Mouse (Mus musculus): ENCODE data around the gene Rcsd1. TPM values are rescaled to one million over a fixed set of nuclear protein-coding genes. Genes with fewer than 3 reads are reported as not detected.
"Not testable (repeated sequence)": the region's sequence is repeated elsewhere in the genome, so short reads cannot be mapped to it uniquely, and the experiment has no call there.

Rcsd1 gene
- polyA plus RNA-seq, 1 experiment = 6.8 TPM

DNA sequence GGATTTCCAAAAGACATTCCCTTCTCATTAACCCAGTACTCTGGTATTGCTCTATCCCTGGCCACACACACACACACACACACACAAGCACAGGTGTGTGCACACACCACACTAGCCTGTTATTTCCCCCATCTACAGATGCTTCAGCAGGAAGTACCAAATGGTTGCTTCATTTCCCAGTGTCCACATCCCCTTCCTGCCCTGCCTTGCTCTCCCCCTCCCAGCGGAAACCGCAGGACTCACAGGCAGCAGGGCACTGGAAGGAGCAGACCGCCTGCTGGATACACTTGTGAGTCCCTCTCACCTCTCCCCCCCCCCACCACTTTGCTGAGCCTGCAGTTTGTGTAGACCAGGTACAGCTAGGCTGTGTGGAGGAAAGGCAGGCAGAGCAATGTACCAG, 18.0 kb downstream of the Rcsd1 start:
- DNase-seq (ENCODE audit: extremely low spot score in 1 of 2, low spot score in 1 of 2) = no peak

DNA sequence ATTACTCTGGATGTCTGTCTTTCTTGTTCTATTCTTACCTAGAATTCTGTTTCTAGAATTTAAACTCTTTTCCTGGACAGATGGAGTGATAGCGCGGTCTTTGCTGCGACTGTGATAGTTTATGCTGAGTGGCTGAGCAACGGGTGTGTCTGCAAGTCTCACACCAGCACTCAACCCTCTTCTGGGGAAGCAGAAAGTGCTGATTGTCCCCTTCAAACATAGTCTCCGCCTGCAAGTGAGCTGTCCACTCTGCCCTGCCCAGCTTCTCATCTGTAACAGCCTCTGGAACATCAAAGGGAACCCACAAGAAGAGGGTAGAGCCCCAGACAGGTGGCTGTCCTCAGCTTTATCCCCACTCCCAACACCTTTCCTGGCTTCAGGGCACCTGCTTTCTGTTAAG, 19.7 kb downstream of the Rcsd1 start:
- DNase-seq (ENCODE audit: extremely low spot score in 1 of 2, low spot score in 1 of 2) = no peak

DNA sequence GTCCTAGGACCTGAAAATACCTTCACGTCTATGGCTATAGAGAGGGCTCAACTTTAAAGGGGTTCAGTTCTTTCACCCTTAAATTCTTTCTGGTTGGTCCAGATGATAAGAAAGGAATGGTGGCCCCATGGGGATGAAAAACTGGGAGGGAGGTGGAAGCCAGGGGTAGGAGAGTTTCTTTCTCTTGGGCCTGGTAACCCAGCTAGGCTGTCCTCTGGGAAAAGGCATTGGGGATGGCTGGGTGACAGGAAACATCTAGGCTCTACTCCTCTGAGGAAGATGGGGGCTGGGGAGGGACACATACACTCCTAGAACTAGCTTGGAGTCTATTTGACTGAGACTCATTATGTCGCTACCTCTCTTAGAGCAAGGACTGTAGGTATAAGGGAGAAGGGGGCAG, 21.7 kb downstream of the Rcsd1 start:
- no peak for DNase-seq (ENCODE audit: extremely low spot score in 1 of 2, low spot score in 1 of 2)

DNA sequence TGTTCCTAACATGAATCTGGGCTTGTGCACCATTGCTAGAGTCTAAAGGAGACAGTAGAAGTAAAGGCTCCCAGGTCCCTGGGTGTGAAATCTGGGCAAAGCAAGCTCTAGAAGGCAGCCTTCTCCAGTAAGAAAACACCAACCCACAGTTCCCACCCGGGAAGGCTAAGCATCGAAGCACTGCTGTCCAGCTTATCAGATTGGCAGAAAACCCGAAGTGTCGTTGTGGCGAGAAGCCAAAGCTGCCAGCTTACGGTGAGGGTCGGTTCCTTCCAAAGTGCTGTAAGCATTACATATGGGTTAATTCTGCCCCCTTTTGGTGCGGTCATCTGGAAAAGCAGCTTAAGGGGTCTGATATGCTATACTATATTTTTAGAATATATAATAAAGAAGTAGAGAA, 22.6 kb downstream of the Rcsd1 start:
- DNase-seq (ENCODE audit: extremely low spot score in 1 of 2, low spot score in 1 of 2) = no peak

DNA sequence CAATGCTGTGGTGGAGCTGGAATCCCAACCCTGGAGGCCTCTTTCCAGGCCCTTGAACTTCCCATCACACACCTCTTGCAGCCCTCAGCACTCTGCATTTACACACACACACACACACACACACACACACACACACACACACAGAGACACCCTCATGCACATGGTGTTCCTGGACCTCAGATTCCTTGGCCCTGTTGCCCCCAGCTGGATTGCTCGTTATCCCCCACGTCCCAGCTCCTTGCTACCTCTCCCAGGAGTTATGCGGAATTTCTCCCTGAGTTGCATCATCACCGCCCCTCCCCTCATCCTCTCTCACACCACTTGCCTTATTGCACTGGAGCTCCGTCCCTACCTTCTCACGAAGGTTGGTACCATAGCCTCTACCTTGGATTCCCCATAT, 23.2 kb downstream of the Rcsd1 start:
- no peak for DNase-seq (ENCODE audit: extremely low spot score in 1 of 2, low spot score in 1 of 2)

DNA sequence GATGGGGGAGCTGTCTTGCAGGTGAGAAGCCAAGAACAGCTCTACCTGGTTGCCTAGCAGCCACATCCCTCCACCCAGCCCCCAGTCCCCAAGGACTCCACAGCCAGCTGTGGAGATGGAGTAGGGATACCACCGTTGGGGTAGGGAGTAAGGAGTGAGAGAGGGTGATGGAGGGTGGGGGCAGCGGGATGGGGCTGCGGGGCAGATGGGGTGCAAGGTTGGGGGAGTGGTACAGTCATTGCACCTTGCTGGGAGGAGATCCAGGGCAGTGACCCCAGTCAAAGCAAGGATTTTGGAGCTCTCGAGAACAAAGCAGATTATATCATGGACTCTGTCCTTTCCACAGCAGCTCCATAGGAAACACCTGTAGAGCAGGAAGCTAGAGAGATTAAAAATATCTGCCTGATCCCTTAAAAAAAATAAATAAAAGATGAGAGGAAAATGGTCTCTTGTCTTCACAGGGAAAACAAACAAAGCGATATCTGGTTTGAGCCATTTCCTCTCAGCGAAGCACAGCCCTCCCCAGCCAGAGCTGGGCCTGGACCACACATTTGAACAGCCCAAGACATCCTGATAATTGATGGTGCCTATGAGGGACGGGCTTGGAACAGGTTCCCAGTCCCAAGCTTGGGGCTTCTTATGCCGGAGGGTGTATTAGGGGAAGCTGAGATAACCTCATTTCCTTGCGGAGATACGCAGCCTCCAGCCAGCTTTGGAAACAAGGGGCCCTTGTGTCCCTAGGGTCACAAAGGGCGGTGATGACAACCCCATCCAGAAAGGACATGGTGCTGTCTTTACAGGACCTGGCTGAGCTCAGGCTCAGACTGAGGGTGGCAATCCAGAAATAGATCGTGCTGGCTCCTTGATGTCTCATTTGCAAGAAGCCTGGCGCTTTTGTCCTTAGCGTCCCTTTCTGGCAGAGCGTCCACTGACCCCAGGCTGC, 25.0 kb downstream of the Rcsd1 start:
- DNase-seq (ENCODE audit: extremely low spot score in 1 of 2, low spot score in 1 of 2) = no peak

DNA sequence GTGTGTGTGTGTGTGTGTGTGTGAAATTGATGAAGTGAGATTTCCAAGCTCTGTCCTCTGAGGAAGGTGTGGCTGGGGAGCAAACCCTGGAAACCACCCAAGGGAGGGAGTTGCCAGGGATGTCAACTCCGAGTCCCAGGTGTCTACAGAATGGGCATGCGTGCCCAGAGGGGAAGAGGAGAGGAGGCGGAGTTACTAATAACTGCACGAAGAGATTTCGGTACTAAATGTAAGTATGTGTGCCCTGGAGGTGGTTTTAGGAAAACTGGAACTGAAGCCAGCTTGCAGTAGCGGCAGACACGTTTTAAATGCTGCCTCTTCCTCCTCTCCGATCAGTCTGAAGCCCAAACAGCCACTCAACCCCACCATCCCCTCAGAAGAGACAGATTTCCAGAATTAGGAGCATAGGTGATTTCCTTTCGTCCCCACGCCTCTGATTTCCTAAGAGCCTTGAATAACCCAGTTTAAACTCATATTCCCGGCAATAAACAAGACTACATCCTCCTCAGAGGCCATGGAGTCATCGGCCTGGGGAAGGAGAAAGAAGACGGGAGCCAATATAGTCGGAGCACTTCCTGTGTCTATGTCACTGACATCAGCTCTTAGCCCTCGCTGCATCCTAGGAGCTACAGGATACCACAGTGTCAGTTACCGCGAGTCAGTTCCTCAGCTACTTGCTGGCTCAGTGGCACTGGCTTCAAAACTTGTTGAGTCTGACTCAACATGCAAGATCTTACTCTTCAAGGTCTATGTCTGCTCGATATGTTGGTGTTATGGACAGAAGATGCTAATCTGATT, 27.3 kb downstream of the Rcsd1 start:
- DNase-seq (ENCODE audit: extremely low spot score in 1 of 2, low spot score in 1 of 2) = no peak

DNA sequence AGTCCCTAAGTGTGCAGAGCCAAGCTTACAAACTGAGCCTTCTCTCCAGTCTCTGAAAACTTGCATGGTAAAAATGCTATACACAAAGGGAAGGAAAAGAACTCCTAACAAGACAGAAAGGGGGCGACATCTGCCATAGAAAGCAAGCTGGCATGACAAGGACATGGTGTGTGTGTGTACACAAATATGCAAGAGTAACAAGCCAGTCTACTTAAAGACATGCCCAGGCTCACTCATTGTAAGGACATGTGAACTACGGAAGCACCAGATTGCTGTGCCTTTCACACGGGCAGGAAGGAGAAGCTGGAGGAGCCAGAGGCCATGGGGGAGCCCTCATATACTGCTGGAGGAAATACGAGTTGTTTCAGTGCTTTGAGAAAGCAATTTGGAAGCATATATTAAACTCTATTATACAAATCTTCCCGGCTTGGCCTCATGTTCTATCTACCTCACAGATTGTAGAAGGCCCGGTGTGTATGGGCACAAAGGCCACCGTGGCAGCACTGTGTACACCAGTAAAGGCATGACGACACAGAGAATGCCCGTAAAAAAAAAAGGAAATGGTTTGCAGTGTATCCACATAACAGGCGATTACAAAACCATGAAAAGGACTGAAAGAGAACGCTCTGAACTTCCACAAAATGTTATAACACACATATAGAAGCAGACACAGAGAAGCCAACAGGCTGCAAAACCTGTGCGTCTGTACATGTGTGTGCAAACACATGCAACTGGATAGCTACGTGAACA, 28.3 kb downstream of the Rcsd1 start:
- no peak for DNase-seq (ENCODE audit: extremely low spot score in 1 of 2, low spot score in 1 of 2)

DNA sequence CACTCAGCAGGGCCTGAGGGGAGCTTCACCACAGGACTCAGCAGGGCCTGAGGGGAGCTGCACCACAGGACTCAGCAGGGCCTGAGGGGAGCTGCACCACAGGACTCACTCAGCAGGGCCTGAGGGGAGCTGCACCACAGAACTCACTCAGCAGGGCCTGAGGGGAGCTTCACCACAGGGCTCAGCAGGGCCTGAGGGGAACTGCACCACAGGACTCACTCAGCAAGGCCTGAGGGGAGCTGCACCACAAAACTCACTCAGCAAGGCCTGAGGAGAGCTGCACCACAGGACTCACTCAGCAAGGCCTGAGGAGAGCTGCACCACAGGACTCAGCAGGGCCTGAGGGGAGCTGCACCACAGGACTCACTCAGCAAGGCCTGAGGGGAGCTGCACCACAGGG, 29.5 kb downstream of the Rcsd1 start:
- DNase-seq (ENCODE audit: extremely low spot score in 1 of 2, low spot score in 1 of 2) = not testable (repeated sequence)

DNA sequence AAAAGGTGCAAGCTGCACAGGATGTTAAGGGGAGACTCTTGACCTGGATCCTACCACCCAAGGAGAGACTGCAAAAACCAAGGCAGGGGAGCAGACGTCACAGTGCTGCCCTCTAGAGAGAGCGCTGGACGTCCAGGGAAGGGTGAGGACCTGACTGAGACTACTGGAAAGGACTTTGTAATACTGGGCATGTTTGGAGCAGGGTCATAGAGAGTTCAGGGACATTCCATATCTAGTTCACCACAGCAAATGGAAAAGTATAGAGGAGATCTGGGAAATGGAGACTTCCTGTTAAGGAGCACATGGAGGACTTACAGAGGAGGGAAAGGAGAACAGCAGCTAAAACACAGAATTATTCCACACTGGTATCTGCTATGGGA, 29.9 kb downstream of the Rcsd1 start:
- no peak for DNase-seq (ENCODE audit: extremely low spot score in 1 of 2, low spot score in 1 of 2)

DNA sequence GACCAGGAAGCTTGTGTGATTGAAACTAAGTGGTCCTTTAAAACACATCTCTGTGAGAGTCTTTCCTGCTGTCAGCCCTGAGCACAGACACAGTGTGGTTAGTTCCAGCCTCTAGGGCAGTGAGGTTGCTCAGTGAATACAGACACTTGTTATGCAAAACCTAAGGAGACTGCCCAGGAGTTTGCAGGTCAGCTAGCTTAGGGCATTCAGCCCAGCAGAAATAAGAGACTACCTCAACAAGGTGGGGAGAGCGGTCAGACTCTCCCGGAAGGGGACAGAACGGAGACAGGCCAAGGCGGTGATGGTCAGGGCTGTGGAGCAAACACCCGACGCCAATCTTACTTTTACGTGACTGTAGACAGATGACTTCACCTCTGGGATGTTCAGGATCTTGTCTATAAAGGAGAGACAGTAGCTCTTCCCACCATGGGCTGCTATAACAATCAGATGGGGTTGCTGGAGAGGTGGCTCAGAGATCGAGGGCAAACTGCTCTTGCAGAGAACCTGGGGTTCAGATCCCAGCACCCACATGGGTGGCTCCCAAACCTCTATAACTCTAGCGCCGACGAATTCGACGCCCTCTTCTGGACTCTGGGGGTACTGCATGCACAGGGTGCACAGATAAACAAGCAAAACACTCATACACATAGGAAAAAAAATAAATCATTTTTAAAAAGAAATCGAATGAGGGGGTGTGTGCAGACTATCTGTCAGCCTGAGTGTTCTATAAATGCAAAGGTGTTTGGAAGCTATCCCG, 30.5 kb downstream of the Rcsd1 start:
- DNase-seq (ENCODE audit: extremely low spot score in 1 of 2, low spot score in 1 of 2) = no peak

DNA sequence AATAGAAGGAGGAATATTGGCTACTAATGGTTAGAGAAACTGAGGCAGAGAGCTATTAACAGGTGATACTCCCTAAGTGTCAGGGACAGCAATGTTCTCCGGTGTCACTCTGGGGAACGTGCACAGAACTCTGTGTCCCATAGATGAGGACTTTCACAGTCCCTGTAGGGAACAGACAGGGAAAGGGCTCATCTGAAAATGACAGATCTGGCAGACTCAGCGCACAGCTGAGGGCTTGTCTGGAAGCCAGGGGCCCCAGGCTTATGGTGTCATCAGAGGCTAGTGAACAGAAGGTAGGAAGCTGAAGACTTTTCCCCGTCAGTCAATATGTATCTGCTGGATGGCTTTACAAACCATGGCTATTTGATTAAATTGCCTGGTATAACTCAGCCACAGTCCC, 32.0 kb downstream of the Rcsd1 start:
- no peak for DNase-seq (ENCODE audit: extremely low spot score in 1 of 2, low spot score in 1 of 2)

DNA sequence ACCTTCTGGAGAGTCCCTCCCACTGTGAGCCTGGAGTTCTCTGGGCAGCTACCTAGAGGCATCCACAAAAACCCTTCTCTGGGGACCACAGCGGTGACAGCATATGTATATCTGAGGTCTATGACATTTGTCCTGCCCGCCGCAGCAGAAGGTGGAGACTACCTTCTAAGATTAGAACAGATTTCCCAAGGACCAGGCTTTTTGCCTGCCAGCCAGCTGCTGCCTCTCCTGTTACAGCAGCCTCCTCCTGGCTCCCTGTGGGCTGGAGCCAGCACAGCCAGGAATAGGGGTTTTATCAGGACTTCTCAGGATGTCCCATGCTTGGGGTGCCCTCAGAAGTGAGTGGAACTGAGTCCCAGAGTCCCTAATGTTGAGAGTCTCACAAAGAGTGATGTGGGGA, 32.6 kb downstream of the Rcsd1 start:
- DNase-seq (ENCODE audit: extremely low spot score in 1 of 2, low spot score in 1 of 2) = no peak

DNA sequence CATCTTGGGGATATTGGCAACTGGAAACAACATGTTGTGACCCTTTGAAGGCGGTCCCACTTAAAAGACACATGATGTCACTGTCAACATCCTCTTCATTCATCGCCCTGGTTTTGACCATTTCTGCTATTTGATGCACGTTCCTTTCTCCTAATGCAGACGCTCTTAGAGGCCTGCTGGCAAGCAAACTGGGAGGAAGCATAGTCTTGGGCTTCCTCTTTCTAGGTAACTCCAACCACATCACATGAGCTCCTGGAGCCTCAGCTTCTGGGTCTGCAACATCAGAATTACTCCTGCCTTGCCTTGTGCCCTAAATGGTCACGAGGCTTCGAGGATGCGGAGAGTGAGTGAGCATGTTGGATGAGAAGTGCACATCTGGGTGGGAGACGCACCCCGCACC, 34.4 kb downstream of the Rcsd1 start:
- DNase-seq (ENCODE audit: extremely low spot score in 1 of 2, low spot score in 1 of 2) = no peak

DNA sequence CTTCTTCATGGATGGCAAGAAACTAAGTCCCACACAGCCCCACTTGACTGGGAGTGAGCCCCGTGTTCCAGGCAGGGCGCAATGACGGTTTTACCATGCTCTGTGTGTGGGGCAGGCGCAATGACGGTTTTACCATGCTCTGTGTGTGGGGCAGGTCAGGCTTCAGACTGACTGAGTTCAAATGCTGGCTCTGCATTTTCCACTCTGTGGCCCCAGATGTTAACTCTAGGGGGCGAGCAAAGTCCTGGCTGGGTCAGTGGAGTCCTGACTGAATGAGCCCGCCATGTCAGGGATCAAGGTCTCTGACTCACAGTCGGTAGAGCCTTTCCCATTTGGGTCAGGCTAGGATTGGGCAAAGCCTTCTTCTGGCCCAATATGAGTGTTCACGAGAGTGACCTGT, 37.2 kb downstream of the Rcsd1 start:
- DNase-seq (ENCODE audit: extremely low spot score in 1 of 2, low spot score in 1 of 2) = no peak

DNA sequence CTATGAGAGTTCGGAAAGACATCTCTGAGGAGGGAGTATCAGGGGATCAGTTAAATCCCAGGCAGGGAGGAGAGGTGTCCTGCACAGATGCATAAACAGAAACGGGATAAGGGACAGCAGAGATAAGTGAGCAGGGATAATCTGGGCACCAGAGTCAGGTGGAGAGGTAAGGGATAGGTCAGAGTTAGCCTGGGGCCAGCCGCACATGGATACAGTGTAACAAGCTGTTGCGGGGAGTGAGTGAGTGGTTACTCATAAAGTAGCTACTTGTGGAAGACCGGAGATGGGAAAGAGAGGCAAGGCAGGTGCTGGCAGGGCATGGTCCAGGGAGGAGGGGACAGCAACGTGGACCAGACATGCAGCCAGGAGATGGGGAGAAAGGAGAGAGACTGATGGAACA, 39.5 kb downstream of the Rcsd1 start:
- DNase-seq (ENCODE audit: extremely low spot score in 1 of 2, low spot score in 1 of 2) = no peak

DNA sequence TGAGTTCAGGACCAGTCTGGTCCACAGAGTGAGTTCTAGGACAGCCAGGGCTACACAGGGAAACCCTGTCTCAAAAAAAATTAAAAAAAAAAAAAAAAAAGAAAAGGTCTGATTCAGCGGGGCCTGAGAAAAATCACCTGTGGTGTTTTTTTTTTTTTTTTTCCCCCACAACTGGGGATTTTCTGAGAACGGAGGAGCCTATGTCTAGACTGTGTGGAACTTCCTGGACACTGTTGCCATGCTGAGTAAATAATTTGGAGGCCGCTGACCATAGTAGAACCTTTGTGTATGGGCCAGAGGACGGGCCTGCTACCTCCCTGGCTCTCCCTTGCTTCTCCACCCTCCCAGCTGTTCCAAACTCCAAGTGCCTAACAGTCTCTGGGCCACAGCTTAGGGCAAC, 40.7 kb downstream of the Rcsd1 start:
- no peak for DNase-seq (ENCODE audit: extremely low spot score in 1 of 2, low spot score in 1 of 2)

DNA sequence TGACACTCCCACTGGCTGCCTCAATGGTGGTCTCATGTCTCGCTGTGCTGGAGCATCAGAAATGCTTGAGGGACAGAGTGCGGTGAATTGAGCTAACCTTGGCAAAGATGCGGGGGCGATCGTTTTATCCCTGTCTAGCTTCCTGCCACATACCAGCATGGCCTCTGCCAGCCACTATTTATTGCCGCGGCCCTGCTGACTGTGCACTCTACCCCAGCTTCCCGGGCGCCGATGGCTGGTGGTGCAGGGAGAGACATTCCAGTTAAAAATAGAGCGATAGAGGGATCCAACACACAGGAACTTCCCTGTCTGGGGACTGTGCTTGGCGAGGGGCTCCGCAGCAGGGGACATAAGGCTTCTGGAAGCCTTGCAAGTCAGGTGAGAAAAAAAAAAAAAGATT, 42.2 kb downstream of the Rcsd1 start:
- DNase-seq (ENCODE audit: extremely low spot score in 1 of 2, low spot score in 1 of 2) = no peak

DNA sequence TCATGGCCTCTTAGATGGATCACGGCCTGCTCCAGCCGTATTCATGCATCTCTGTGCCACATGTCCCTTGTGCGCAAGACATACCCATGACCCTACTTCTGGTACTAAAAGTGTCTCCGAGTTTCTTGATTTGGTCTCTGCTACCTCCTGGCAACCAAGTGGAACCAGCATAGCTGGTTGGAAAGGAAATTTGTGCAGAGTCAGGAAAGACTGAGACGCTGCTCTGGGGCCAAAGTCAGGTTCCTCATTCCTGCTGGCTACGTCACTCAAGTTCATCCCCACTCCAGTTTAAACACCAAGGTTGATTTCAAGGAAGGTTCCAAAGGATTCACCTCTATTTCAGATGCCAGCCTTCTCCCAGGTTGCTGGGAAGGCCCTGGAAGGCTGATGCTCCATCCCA, 42.6 kb downstream of the Rcsd1 start:
- no peak for DNase-seq (ENCODE audit: extremely low spot score in 1 of 2, low spot score in 1 of 2)

DNA sequence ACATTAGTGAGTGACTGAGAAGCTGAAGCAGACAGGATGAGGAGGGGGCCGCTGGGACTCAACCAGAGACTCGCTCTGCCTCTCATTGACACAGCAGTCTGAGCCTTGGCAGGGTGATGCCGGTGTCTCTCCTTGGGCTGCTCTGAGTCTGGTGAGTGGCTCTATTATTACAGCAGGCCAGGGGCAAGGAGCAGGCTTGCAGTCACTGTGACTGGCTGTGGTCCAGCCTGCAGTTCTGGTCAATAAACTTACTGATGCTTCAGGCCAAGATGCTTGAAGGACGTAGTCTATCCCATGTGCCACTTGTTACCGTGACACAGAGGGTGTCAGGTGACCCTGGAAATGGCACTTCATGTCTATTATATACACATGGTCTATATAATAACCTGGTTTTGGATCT, 43.8 kb downstream of the Rcsd1 start:
- no peak for DNase-seq (ENCODE audit: extremely low spot score in 1 of 2, low spot score in 1 of 2)

DNA sequence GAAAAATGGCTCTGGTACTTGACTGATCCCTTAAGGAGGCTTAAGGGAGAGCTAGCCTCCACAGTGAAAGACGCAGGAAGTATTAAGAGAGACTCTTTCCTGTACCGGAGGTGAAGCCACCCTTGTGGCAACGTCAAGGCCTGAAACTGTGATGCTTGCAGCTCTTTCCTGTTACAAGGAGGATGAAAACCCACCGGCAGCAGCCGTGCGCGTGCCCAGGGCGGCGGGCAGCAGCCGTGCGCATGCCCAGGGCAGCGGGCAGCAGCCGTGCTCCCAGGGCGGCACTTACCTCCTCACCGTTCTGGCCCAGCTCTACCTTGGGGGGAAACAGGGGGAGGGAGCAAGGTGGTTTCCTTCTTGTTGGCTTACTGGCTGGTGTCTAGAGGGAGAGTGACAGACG, 46.3 kb downstream of the Rcsd1 start:
- DNase-seq (ENCODE audit: extremely low spot score in 1 of 2, low spot score in 1 of 2) = no peak
